Mouse (Mus musculus): Measurements from ENCODE around the gene Itgb1bp1. TPM values are rescaled to one million over a fixed set of nuclear protein-coding genes. Genes with fewer than 3 reads are reported as not detected.
A peak's percentile ranks its signal among the peaks of the same experiment; 100 is the strongest.

Itgb1bp1 gene
- polyA plus RNA-seq, 1 experiment from 2014 or later, result 40.3 TPM

- no peak overlapping the region for H3K4me3 ChIP-seq (replicated peaks)
- peaks cover 78% of the 10 kb centered on the region for H3K36me3 ChIP-seq
- no peaks in the 10 kb centered on the region for H3K27me3 ChIP-seq
- H3K4me1 ChIP-seq (replicated peaks), result no peaks in the 10 kb centered on the region
- WGBS, result 96% methylated on average over 4 of the region's 4 CpGs
- no peak overlapping the region for H3K4me2 ChIP-seq (replicated peaks)
- H3K27ac ChIP-seq, result no peak overlapping the region
- no peak overlapping the region for H3K9ac ChIP-seq (replicated peaks)
- H3K9me3 ChIP-seq, result no peaks in the 10 kb centered on the region
- ATAC-seq, result no peak
Observed at GRCm38 (mm10) chr12:21265501-21265900, 20.6 kb downstream of the Itgb1bp1 start.

- H3K27me3 ChIP-seq, result no peaks in the 10 kb centered on the region
- H3K4me2 ChIP-seq (replicated peaks), result no peak overlapping the region
- no peak overlapping the region for H3K4me3 ChIP-seq (replicated peaks)
- no peaks in the 10 kb centered on the region for H3K9me3 ChIP-seq
- no peak for ATAC-seq
- WGBS, result 88% methylated on average over 3 of the region's 3 CpGs
- H3K27ac ChIP-seq, result no peak overlapping the region
- H3K4me1 ChIP-seq (replicated peaks), result no peaks in the 10 kb centered on the region
- H3K36me3 ChIP-seq, result peaks cover 78% of the 10 kb centered on the region
- H3K9ac ChIP-seq (replicated peaks), result no peak overlapping the region
Observed at GRCm38 (mm10) chr12:21264970-21265369, 21.1 kb downstream of the Itgb1bp1 start.

DNA sequence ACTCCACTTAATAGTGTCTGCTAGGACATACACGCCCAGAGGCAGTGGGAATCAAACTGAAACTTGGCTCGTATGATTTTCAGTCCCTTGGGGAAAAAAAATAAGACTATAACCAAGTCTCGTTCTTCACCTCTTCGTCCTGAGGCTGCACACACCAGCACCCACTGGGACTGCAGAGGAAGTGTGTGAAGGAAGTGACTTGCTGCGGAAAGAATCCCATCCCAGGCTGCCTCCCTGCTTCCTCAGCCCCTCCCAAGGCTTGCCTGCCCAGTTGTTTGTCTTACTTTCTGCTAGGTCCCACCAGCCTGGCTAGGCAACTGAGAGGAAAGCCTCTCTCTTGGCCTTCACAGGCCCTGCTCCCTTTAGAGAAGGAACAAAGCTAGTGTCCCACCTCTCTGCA, 21.8 kb downstream of the Itgb1bp1 start:
- Histone ChIP-seq H3K9ac (replicated peaks) (no peak overlapping the region), H3K4me2 (replicated peaks) (no peak overlapping the region), H3K27me3 (no peaks in the 10 kb centered on the region), H3K4me3 (replicated peaks) (no peak overlapping the region), H3K4me1 (replicated peaks) (no peaks in the 10 kb centered on the region), H3K36me3 (peaks cover 85% of the 10 kb centered on the region), H3K9me3 (no peaks in the 10 kb centered on the region), H3K27ac (no peak overlapping the region)
- WGBS, result 89% methylated on average over 5 of the region's 5 CpGs
- ATAC-seq, result no peak

DNA sequence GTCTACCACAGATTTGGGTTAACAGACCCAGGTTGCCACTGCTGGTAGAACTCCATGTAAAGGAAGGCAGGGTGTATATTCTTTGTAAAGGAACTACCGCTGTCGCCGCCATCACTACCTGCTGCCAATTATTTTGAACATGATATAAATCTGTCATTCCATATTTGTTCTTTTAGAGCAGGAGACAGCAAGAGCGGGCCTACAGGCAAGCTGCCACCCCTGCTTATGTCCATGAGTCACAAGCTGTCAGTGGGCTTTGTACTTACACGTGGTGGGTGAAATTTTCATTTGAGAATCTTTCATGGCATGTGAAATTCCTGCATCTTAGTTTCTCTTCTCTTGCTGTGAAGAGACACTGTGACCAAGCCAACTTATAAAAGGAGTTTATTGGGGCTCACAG, 22.8 kb downstream of the Itgb1bp1 start:
- Histone ChIP-seq H3K27me3 (no peaks in the 10 kb centered on the region), H3K4me3 (replicated peaks) (no peak overlapping the region), H3K9ac (replicated peaks) (no peak overlapping the region), H3K4me2 (replicated peaks) (no peak overlapping the region), H3K36me3 (peaks cover 83% of the 10 kb centered on the region), H3K9me3 (no peaks in the 10 kb centered on the region), H3K4me1 (replicated peaks) (no peaks in the 10 kb centered on the region), H3K27ac (no peak overlapping the region)
- WGBS, result 98% methylated on average over 5 of the region's 5 CpGs
- ATAC-seq, result no peak

GRCm38 (mm10) chr12:21261521-21261920, 24.6 kb downstream of the Itgb1bp1 start:
- H3K36me3 ChIP-seq, result peaks cover 88% of the 10 kb centered on the region
- H3K4me2 ChIP-seq (replicated peaks), result no peak overlapping the region
- no peaks in the 10 kb centered on the region for H3K9me3 ChIP-seq
- H3K4me3 ChIP-seq (replicated peaks), result no peak overlapping the region
- no peak overlapping the region for H3K9ac ChIP-seq (replicated peaks)
- WGBS, result 95% methylated on average over 4 of the region's 4 CpGs
- H3K27me3 ChIP-seq, result no peaks in the 10 kb centered on the region
- ATAC-seq, result no peak
- H3K4me1 ChIP-seq (replicated peaks), result no peaks in the 10 kb centered on the region
- H3K27ac ChIP-seq, result no peak overlapping the region

GRCm38 (mm10) chr12:21260494-21261256, 25.4 kb downstream of the Itgb1bp1 start:
- H3K4me1 ChIP-seq (replicated peaks), result no peaks in the 10 kb centered on the region
- H3K27ac ChIP-seq, result no peak overlapping the region
- 96% methylated on average over 6 of the region's 6 CpGs for WGBS
- 0 out of 2 replicates have a peak, but pooled peaks have one; percentile 37 for ATAC-seq
- H3K27me3 ChIP-seq, result no peaks in the 10 kb centered on the region
- H3K9me3 ChIP-seq, result no peaks in the 10 kb centered on the region
- H3K9ac ChIP-seq (replicated peaks), result no peak overlapping the region
- H3K4me3 ChIP-seq (replicated peaks), result no peak overlapping the region
- no peak overlapping the region for H3K4me2 ChIP-seq (replicated peaks)
- peaks cover 88% of the 10 kb centered on the region for H3K36me3 ChIP-seq

DNA sequence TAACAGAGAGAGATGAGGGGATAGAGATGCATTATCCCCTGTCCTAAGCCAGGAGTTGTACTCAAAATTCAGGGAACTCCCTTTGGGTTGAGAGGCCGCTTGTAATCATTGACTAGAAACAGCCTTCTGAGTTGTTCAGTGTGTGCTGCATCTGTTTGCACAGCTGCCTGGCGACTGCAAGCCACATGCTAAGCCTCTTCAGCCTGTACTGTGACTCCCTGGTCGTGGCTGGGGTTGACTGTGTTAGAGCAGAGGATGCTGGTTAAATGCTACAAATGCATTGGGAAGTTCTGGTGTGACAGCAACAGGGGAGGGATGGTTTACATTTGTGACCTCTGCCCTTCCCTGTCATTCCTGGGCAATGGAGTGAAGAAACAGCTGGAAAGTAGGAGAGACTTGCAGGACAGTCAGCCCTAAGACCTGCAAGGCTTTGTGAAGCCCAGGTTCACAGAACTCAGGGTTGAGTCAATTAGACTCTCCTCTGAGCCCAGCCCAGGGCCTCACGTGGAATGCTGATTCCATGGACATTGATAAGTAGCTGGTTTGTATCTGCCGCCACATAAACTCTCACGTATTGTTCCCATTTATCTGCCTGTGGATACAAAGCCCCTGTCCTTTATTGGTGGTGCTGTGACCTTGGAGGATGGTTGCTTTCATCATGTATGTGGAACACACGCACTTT, 38.2 kb downstream of the Itgb1bp1 start:
- WGBS, result 91% methylated on average over 7 of the region's 7 CpGs
- Histone ChIP-seq H3K4me1 (replicated peaks) (no peaks in the 10 kb centered on the region), H3K9me3 (no peaks in the 10 kb centered on the region), H3K9ac (replicated peaks) (no peak overlapping the region), H3K27me3 (no peaks in the 10 kb centered on the region), H3K36me3 (peaks cover 95% of the 10 kb centered on the region), H3K4me3 (replicated peaks) (no peak overlapping the region), H3K4me2 (replicated peaks) (no peak overlapping the region), H3K27ac (no peak overlapping the region)
- ATAC-seq, result no peak

DNA sequence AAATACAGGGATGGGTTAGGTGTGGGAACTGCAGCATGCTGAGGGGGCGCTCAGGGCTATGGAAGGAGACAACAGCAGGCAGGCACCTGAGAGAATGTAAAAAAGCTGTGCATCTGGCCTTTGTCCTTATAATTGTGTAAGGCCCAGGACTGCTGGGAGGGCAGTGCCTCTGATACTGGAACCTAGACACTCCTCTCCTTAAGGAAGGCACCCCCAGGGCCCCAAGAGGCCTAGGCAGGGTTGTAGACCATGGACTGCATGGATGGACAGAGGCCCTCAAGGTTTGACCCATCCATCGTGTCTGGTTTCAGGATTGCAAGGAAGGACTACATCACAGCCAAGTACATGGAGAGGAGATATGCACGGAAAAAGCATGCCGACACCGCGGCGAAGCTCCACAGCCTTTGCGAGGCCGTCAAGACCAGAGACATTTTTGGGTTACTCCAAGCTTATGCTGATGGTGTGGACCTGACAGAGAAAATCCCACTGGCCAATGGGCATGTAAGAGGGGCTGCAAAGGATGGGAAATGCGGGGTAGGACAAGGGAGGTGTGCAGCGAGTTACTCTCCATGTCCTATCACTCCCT, 41.6 kb downstream of the Itgb1bp1 start:
- Histone ChIP-seq H3K27me3 (no peaks in the 10 kb centered on the region), H3K27ac (no peak overlapping the region), H3K4me2 (replicated peaks) (no peak overlapping the region), H3K9me3 (no peaks in the 10 kb centered on the region), H3K4me1 (replicated peaks) (no peaks in the 10 kb centered on the region), H3K9ac (replicated peaks) (no peak overlapping the region), H3K36me3 (peaks cover 80% of the 10 kb centered on the region), H3K4me3 (replicated peaks) (no peak overlapping the region)
- 97% methylated on average over 11 of the region's 11 CpGs for WGBS
- ATAC-seq, result no peak

DNA sequence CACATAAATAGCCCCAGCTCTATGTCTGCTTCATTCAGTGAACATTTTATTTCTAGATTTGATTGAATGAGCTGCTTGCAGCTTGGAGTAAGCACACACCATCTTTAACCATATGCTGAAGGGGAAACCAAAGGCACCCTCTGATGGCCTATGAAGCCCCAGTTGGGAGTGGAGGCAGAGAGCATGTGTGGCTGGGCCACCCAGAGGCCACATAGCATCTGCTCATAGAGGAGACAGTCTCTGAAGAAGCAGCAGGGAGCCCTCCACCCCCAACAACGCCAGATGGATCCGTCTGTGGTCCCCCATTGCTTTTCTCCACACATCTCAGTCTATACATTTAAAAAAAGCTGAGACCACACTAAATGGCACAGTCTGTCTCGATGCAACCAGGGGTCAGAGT, 44.1 kb downstream of the Itgb1bp1 start:
- Histone ChIP-seq H3K27ac (no peak overlapping the region), H3K9ac (replicated peaks) (no peak overlapping the region), H3K4me2 (replicated peaks) (no peak overlapping the region), H3K4me1 (replicated peaks) (no peaks in the 10 kb centered on the region), H3K36me3 (peaks cover 82% of the 10 kb centered on the region), H3K4me3 (replicated peaks) (no peak overlapping the region), H3K27me3 (no peaks in the 10 kb centered on the region), H3K9me3 (no peaks in the 10 kb centered on the region)
- WGBS, result 65% methylated on average over 3 of the region's 3 CpGs
- ATAC-seq, result no peak

- ATAC-seq, result no peak
- Histone ChIP-seq H3K4me2 (replicated peaks) (no peak overlapping the region), H3K9ac (replicated peaks) (no peak overlapping the region), H3K36me3 (peaks cover 90% of the 10 kb centered on the region), H3K27me3 (no peaks in the 10 kb centered on the region), H3K9me3 (no peaks in the 10 kb centered on the region), H3K27ac (no peak overlapping the region), H3K4me1 (replicated peaks) (no peaks in the 10 kb centered on the region), H3K4me3 (replicated peaks) (no peak overlapping the region)
- 96% methylated on average over 2 of the region's 2 CpGs for WGBS
Observed at GRCm38 (mm10) chr12:21234560-21234959, 51.5 kb downstream of the Itgb1bp1 start.

- Histone ChIP-seq H3K36me3 (peaks cover 87% of the 10 kb centered on the region), H3K9me3 (no peaks in the 10 kb centered on the region), H3K4me1 (replicated peaks) (0 out of 2 replicates have a peak, but pooled peaks cover 3% of the 10 kb centered on the region), H3K4me2 (replicated peaks) (no peak overlapping the region), H3K9ac (replicated peaks) (no peak overlapping the region), H3K4me3 (replicated peaks) (no peak overlapping the region), H3K27me3 (no peaks in the 10 kb centered on the region), H3K27ac (no peak overlapping the region)
- no peak for ATAC-seq
- 94% methylated on average over 7 of the region's 7 CpGs for WGBS
Observed at GRCm38 (mm10) chr12:21233727-21234126, 52.4 kb downstream of the Itgb1bp1 start.

All from midbrain, embryonic 13.5 days (tissue).